Mouse (Mus musculus) brain, embryonic 14.5 days (tissue): ENCODE measurements around the gene Cidec. TPM values are rescaled to one million over a fixed set of nuclear protein-coding genes. Genes with fewer than 3 reads are reported as not detected.
A peak's percentile ranks its signal among the peaks of the same experiment; 100 is the strongest.

Experiments
- DNase-seq: peaks from one replicate; pipeline ENCODE4 v3.0.0-alpha.2; 2011; ENCODE audit warnings: low read depth
- CTCF ChIP-seq: fragments of 200-500 bp; IDR thresholded peaks from 2 replicates; pipeline ENCODE4 v1.5.1; 2012; ENCODE audit warnings: inconsistent platforms, mild to moderate bottlenecking, moderate library complexity, borderline replicate concordance; ENCODE audit not compliant: insufficient read depth, insufficient read length; ENCODE audit errors: extremely low read depth
- POLR2A ChIP-seq: fragments of 200-500 bp; IDR thresholded peaks from 2 replicates; pipeline ENCODE4 v1.6.1; 2012; ENCODE audit warnings: mild to moderate bottlenecking, inconsistent platforms, borderline replicate concordance; ENCODE audit not compliant: poor library complexity, insufficient read depth, insufficient read length, severe bottlenecking; ENCODE audit errors: extremely low read depth
- polyA plus RNA-seq: library from polyadenylated mRNA; depleted of rRNA; stranded (reverse); fragments of >200 nt; gene quantifications from 2 replicates; pipeline ENCODE4 v1.2.3, GENCODE M21; 2012

Gene Cidec
- polyA plus RNA-seq, 1 experiment, result 0.07 TPM

DNA sequence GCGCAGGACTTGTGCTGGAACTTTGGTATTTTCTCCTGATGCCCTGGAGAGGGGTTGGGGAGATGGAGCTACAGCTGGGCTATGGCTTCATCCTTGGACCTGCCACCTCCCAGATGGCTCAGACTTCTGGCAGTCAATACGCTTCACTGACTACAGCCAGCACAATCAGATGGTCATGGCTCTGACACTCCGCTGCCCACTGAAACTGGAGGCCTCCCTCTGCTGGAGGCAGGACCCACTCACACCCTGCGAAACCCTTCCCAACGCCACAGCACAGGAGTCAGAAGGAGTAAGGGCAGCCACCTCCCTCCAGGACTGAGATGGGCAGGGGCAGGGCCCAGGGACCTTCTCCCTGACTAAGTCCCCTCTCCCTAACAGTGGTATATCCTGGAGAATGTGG, 30.0 kb upstream of the Cidec start:
- no peak for TF ChIP-seq POLR2A
- peak; percentile 33; the same call in 1 of the 2 replicates for TF ChIP-seq CTCF
- no peak for DNase-seq

DNA sequence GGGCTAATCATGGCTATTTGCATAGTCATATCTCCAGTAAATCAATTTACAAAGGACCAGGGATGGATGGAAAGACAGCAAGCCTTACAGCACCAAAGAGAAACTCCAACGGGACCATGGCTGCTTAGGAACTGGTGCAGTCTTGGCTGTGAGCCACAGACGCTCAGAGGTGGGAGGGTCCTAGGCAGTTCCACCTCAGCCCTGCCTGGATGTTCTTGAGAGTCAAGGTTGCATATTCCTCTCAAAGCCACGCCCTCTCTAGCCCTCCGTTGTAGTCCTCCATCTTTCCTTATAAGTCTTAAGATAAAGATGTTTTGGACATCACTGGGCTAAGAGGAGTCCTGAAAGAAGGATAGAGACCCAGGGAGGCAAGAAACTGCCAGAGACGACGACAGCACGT, 28.5 kb upstream of the Cidec start:
- no peak for TF ChIP-seq CTCF
- TF ChIP-seq POLR2A, result no peak
- DNase-seq, result no peak

GRCm38 (mm10) chr6:113458635-113459034, 23.1 kb upstream of the Cidec start:
- DNase-seq, result no peak
- no peak for TF ChIP-seq CTCF
- TF ChIP-seq POLR2A, result no peak

- DNase-seq, result no peak
- TF ChIP-seq CTCF (no peak), POLR2A (no peak)
These were observed 22.5 kb upstream of the Cidec start, which contains the start of gene Il17re for GRCm38 (mm10) chr6:113457952-113458534. Gene Il17re, plus strand, starts transcription at chr6:113458484.

DNA sequence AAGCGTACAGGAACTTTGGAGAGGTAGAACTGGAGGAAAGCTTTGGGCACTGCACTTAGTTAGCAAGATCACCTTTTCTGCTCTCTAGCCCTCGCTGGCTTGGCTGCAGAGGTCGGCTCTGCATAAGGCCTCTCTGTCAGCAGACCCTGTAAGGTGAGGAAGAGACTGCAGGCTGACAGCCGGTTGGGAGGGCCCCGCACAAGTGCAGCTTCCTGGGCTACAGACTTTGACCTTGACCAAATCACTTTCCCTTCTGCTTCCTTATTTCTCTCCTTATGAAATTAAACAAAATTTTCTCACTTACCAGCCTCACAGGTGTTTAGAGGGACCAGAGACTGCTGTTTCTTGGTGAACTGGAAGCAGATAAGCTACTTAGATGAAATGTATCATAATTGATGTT, 19.4 kb upstream of the Cidec start:
- DNase-seq, result no peak
- TF ChIP-seq POLR2A (no peak), CTCF (no peak)

DNA sequence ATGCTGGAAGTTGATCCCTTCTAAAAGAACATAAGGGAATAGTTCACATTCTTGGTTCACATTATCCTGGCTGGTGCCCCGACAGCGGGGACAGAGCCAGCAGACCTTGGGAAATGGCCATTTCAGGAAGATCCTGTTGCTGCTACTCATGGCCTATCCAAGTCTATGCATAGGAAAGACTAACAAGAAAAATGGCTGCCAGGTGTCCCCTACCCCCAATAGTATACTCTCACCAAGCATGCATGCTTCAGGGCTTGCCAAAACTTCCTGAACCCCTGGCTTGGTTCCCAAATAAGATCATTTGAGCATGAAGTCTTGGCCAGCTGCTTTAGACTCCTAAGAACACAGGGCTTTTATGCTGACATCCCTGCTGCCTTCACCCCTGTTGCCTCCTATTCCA, 16.3 kb upstream of the Cidec start:
- TF ChIP-seq POLR2A (no peak), CTCF (no peak)
- DNase-seq, result peak; percentile 71

GRCm38 (mm10) chr6:113447639-113448038, 12.1 kb upstream of the Cidec start:
- no peak for TF ChIP-seq CTCF
- no peak for TF ChIP-seq POLR2A

DNA sequence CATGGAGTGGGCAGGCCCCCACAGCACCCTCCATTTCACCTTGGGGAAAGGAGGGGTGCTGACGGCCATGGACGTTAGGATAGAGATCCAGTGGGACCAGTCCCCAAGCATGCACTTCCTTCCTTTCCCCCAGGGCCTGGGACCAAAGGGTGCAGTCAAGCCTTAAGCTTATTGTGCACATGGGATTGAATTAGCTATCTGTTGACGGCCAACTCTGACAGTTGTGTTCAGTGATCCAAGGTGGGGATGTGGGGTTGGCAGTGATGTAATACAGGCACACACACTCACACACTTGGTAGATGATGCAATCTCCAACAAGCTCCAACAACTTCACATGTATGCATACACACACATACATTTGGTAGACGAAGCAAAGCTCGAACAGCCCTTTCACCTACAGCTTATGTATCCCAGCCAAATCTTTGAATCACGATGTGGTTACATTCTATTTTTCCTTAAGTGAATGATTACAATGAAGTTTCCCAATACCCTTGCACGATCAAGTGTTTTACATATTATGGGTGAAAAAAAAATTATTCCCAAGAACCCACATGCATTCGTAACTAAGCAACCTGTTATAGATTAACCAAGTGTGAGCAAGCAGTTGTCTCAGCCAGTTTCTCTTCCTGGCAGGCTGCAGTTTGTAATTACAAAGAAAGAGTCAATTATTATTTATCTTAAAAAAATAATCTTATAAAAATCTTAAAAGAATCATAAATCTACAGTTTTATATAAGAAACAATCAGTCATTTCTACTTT, 8.8 kb upstream of the Cidec start:
- DNase-seq, result no peak
- TF ChIP-seq CTCF, result no peak
- TF ChIP-seq POLR2A, result no peak

More at GRCm38 (mm10) chr6:113447639-113448038, 12.1 kb upstream of the Cidec start:
- peak; percentile 49 for DNase-seq

DNA sequence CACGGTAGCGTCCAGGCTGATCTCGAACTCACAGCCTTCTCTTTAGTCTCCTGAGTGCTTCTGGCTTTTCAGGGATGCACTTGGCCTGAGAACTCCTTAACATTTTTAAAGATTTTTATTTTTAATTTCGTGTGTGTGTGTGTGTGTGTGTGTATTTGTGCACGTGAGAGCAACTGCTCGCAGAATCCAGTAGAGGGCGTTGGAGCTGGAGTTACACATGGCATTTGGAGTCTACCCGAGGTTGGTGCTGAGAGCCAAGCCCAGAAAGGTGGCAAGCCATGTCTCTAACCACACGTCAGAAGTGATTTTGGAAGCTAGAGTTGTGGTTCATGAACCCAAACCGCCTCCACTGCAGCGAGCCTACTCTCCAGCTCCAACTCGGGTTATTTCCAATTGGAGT, 7.5 kb upstream of the Cidec start:
- DNase-seq, result peak; percentile 18
- peak; percentile 13; the same call in 1 of the 2 replicates for TF ChIP-seq CTCF
- no peak for TF ChIP-seq POLR2A

- TF ChIP-seq CTCF (no peak), POLR2A (peak; percentile 50; the same call in 1 of the 2 replicates)
- peak; percentile 96 for DNase-seq
These were observed 7.0 kb upstream of the Cidec start, which contains the start of gene Jagn1 for GRCm38 (mm10) chr6:113442442-113443090. Gene Jagn1, plus strand, starts transcription at chr6:113442569.

DNA sequence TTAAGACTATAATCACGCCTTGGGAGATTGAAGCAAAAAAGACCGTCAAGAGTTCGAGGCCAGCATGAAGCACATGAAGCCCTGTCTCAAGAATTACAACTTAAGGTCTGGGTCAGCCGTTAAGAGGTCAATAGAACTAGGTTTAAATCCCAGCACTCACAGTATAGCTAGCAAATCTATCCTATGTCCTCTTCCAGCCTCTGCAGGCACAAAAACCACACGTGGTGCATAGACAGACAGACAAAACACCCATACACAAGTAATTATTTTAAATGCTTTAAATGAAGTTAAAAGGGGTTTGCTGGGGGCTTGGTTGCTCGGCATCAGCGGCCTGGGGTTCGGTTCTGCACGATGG, 6.5 kb upstream of the Cidec start:
- DNase-seq, result no peak
- TF ChIP-seq POLR2A (no peak), CTCF (no peak)

DNA sequence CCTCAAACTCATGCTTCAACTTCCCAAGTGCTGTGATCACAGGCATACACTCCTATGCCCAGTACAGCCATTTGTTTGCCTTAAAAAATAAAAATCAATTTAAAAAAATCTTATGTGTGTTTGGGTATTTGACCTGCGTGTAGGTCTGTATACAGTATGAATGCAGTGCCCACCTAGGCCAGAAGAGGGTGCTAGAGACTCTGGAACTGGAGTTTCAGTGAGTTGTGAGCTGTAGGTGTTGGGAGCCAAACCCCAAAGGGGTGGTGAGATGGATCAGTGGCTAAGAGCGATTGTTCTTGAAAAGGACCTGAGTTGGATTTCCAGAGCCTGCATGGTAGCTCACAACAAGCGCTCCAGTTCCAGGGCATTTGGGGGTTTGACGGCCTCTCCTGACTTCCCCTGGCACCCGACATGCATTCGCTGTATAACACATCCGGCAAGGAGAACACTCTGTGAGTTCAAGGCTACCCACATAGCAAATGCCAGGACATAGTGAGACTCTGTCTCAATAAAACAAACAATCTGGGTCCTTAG, 5.7 kb upstream of the Cidec start:
- peak; percentile 80 for DNase-seq
- peak; percentile 71; the same call in 1 of the 2 replicates for TF ChIP-seq CTCF
- no peak for TF ChIP-seq POLR2A
